Mouse (Mus musculus): ENCODE results near the gene Pecam1. TPM values are rescaled to one million over a fixed set of nuclear protein-coding genes. Genes with fewer than 3 reads are reported as not detected.
A peak's percentile ranks its signal among the peaks of the same experiment; 100 is the strongest.
"Not testable (repeated sequence)": the region's sequence is repeated elsewhere in the genome, so short reads cannot be mapped to it uniquely, and the experiment has no call there.

The Pecam1 gene
- polyA plus RNA-seq, 1 experiment from 2014 or later = 14.8 TPM

GRCm38 (mm10) chr11:106623629-106624028, 126.8 kb downstream of the Pecam1 start:
- H3K9me3 ChIP-seq = no peaks in the 10 kb centered on the region
- no peaks in the 10 kb centered on the region for H3K36me3 ChIP-seq (replicated peaks)
- H3K4me3 ChIP-seq (replicated peaks) = no peak overlapping the region
- H3K27me3 ChIP-seq = no peaks in the 10 kb centered on the region
- WGBS = 72% methylated on average over 2 of the region's 2 CpGs
- H3K4me2 ChIP-seq = no peak overlapping the region
- 0 out of 2 replicates have a peak, but pooled peaks cover 3% of the 10 kb centered on the region for H3K4me1 ChIP-seq
- ATAC-seq (ENCODE audit: low FRiP score) = no peak
- no peak overlapping the region for H3K9ac ChIP-seq
- H3K27ac ChIP-seq = no peak overlapping the region

DNA sequence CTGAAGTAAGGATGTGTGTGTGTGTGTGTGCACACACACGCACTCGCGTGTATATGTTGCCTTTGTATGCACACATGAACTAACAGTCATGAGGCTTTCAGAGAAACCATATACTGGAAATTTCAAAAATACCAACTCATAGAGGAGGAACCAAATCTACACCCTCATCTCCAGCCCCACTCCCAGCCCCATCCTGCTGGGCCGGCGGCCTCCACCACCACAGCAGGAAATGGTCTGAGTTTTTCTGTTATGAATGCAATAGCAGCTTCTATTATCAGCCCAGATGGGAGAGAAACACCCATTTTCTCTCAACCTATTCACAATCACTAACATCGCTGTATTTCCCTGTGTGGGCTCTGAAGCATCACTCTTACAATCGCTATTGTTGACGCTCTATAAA, 128.4 kb downstream of the Pecam1 start:
- Histone ChIP-seq H3K4me1 (0 out of 2 replicates have a peak, but pooled peaks cover 3% of the 10 kb centered on the region), H3K4me3 (replicated peaks) (no peak overlapping the region), H3K9ac (no peak overlapping the region), H3K27ac (no peak overlapping the region), H3K9me3 (no peaks in the 10 kb centered on the region), H3K36me3 (replicated peaks) (no peaks in the 10 kb centered on the region), H3K27me3 (no peaks in the 10 kb centered on the region), H3K4me2 (no peak overlapping the region)
- ATAC-seq (ENCODE audit: low FRiP score) = no peak
- 78% methylated on average over 8 of the region's 8 CpGs for WGBS

DNA sequence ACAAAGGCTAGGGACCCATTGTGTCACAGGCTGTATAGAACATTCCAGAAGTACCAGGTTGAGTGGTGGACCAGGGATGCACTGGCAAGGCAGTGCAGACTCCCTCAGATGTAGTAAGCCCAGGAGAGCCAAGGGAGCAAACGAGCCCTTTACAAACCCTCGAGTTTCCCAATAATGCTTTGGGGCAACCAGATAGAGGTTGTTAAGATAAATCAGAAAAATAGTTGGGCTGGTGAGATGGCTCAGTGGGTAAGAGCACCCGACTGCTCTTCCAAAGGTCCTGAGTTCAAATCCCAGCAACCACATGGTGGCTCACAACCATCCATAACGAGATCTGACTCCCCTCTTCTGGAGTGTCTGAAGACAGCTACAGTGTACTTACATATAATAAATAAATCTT, 131.7 kb downstream of the Pecam1 start:
- WGBS = 85% methylated on average over 4 of the region's 4 CpGs
- H3K4me2 ChIP-seq; H3K9me3 ChIP-seq; H3K4me3 ChIP-seq (replicated peaks); H3K27me3 ChIP-seq; ATAC-seq (ENCODE audit: low FRiP score); H3K9ac ChIP-seq; H3K4me1 ChIP-seq; H3K27ac ChIP-seq; H3K36me3 ChIP-seq (replicated peaks): not testable (repeated sequence)

- Histone ChIP-seq H3K27ac (no peak overlapping the region), H3K9me3 (no peaks in the 10 kb centered on the region), H3K4me2 (no peak overlapping the region), H3K4me3 (replicated peaks) (no peak overlapping the region), H3K9ac (no peak overlapping the region), H3K4me1 (peaks cover 7% of the 10 kb centered on the region; the same call in 1 of the 2 replicates), H3K36me3 (replicated peaks) (no peaks in the 10 kb centered on the region), H3K27me3 (no peaks in the 10 kb centered on the region)
- WGBS = 84% methylated on average over 13 of the region's 13 CpGs
- no peak for ATAC-seq (ENCODE audit: low FRiP score)
These were observed 132.4 kb downstream of the Pecam1 start for GRCm38 (mm10) chr11:106617821-106618580.

GRCm38 (mm10) chr11:106615561-106615960, 134.9 kb downstream of the Pecam1 start:
- ATAC-seq (ENCODE audit: low FRiP score) = no peak
- Histone ChIP-seq H3K27ac (no peak overlapping the region), H3K27me3 (peaks cover 9% of the 10 kb centered on the region), H3K4me2 (no peak overlapping the region), H3K9ac (no peak overlapping the region), H3K9me3 (no peaks in the 10 kb centered on the region), H3K4me1 (peaks cover 14% of the 10 kb centered on the region), H3K4me3 (replicated peaks) (no peak overlapping the region), H3K36me3 (replicated peaks) (no peaks in the 10 kb centered on the region)
- WGBS = 81% methylated on average over 4 of the region's 4 CpGs

GRCm38 (mm10) chr11:106614339-106614645, 136.1 kb downstream of the Pecam1 start:
- H3K4me2 ChIP-seq = no peak overlapping the region
- H3K4me1 ChIP-seq = peaks cover 17% of the 10 kb centered on the region
- peaks cover 9% of the 10 kb centered on the region for H3K27me3 ChIP-seq
- H3K4me3 ChIP-seq (replicated peaks) = no peak overlapping the region
- H3K27ac ChIP-seq = no peak overlapping the region
- 85% methylated on average over 4 of the region's 4 CpGs for WGBS
- H3K9me3 ChIP-seq = no peaks in the 10 kb centered on the region
- H3K9ac ChIP-seq = no peak overlapping the region
- no peaks in the 10 kb centered on the region for H3K36me3 ChIP-seq (replicated peaks)
- ATAC-seq (ENCODE audit: low FRiP score) = no peak

GRCm38 (mm10) chr11:106613638-106614338, 136.6 kb downstream of the Pecam1 start:
- Histone ChIP-seq H3K9ac (0 out of 2 replicates have a peak overlapping the region, but pooled peaks have one; percentile 88), H3K4me1 (peaks cover 17% of the 10 kb centered on the region), H3K36me3 (replicated peaks) (no peaks in the 10 kb centered on the region), H3K4me3 (replicated peaks) (peak overlapping the region; percentile 88), H3K27me3 (peaks cover 9% of the 10 kb centered on the region), H3K27ac (no peak overlapping the region), H3K4me2 (peak overlapping the region; percentile 95), H3K9me3 (no peaks in the 10 kb centered on the region)
- no peak for ATAC-seq (ENCODE audit: low FRiP score)
- 59% methylated on average over 15 of the region's 15 CpGs for WGBS

GRCm38 (mm10) chr11:106612961-106613637, 137.3 kb downstream of the Pecam1 start, which contains the start of gene Tex2:
Tex2 (minus strand) TSS chr11:106613423.
- peak within 1 kb of the TSS; percentile 88 for H3K9ac ChIP-seq
- peak; percentile 98 for ATAC-seq (ENCODE audit: low FRiP score)
- H3K27ac ChIP-seq = peak within 1 kb of the TSS; percentile 75
- H3K4me2 ChIP-seq = peak within 1 kb of the TSS; percentile 95
- peak within 1 kb of the TSS; percentile 88 for H3K4me3 ChIP-seq (replicated peaks)
- no peaks in the 10 kb centered on the region for H3K36me3 ChIP-seq (replicated peaks)
- peaks cover 9% of the 10 kb centered on the region for H3K27me3 ChIP-seq
- peaks cover 17% of the 10 kb centered on the region for H3K4me1 ChIP-seq
- H3K9me3 ChIP-seq = no peaks in the 10 kb centered on the region
- under 1% methylated on average over 45 of the region's 45 CpGs for WGBS

DNA sequence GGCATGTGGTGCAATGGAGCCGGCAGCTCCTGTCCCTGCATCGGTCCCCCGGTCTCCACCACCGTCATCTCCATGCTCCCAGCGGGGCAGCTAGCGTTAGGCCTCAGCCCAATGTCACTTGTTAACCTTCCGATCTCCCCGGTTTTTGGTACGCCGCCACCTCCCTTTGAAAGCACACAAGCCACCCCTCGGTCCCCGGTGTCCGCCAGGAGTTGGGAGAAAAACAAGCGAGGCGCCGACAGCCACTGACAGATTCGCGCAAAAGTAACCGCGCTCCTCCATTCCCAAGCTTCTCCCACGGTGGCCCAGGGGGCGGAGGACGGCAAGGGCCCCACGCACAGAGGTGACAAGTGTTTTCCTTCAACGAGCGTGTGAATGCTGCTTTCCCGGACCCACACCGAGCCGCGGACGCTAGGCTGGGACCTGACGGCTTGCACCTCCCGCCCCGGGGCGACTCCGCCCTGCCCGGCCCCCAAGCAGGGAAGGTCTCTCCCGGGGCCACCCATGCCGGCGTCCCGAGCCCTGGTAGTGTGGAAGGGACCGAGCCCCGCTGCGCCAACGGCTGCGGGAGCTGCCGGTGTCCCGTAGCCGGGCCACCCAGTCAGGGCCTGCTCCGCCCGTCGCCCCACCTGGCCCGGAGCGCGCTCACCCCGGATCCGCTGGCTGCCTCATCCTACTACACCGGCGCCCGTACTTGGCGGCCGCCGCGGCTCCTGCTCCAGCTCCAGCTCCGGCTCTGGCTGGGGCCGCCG, 138.0 kb downstream of the Pecam1 start:
- H3K9me3 ChIP-seq = no peaks in the 10 kb centered on the region
- WGBS = under 1% methylated on average over 59 of the region's 67 CpGs
- ATAC-seq (ENCODE audit: low FRiP score) = no peak

DNA sequence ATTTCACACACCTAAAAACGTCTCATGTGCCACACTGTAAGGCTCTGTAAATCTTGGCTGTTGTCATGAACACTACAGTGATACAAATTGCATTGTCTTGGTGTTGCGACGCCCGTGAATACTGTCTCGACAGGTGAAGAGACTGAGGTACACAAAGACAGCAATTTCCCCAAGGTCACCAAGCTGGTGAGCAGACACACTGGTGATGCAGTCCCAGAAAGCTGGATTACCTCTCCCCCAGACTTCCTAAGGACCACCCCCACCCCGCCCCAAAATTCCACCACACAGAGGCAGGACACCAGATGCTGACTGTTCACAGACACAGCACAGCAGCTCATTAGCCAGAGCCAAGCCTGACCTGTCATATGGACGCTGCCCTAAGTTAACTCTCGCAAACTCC, 140.7 kb downstream of the Pecam1 start:
- Histone ChIP-seq H3K27ac (no peak overlapping the region), H3K9me3 (no peaks in the 10 kb centered on the region), H3K36me3 (replicated peaks) (no peaks in the 10 kb centered on the region), H3K4me3 (replicated peaks) (no peak overlapping the region), H3K27me3 (peaks cover 9% of the 10 kb centered on the region), H3K4me2 (no peak overlapping the region), H3K9ac (no peak overlapping the region), H3K4me1 (peaks cover 26% of the 10 kb centered on the region)
- 76% methylated on average over 8 of the region's 8 CpGs for WGBS
- ATAC-seq (ENCODE audit: low FRiP score) = no peak

More for the DNA sequence above, 138.0 kb downstream of the Pecam1 start:
- Histone ChIP-seq H3K4me2 (peak overlapping the region; percentile 95), H3K9ac (peak overlapping the region; percentile 88), H3K4me1 (peaks cover 17% of the 10 kb centered on the region), H3K27me3 (peaks cover 9% of the 10 kb centered on the region), H3K36me3 (replicated peaks) (no peaks in the 10 kb centered on the region), H3K27ac (peak overlapping the region; percentile 75), H3K4me3 (replicated peaks) (peak overlapping the region; percentile 88)

DNA sequence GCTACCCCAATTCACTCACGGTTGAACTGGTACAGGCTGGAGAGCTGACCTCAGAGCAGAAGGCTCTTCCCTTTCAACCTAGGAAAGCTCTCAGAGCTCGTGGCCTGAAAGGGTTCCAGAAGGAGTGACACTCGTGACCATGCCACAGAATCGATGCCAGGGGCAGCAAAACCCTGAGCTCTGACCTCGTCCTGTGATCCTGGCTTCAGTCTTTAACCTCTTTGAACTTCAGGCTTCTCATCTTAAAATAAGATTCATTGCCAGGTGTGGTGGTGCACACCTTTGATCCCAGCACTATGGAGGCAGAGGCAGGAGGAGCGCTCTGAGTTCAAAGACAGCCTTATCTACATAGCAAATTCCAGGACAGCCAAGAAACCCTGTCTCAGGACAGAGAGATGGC, 143.1 kb downstream of the Pecam1 start:
- ATAC-seq (ENCODE audit: low FRiP score) = no peak
- 62% methylated on average over 6 of the region's 6 CpGs for WGBS

DNA sequence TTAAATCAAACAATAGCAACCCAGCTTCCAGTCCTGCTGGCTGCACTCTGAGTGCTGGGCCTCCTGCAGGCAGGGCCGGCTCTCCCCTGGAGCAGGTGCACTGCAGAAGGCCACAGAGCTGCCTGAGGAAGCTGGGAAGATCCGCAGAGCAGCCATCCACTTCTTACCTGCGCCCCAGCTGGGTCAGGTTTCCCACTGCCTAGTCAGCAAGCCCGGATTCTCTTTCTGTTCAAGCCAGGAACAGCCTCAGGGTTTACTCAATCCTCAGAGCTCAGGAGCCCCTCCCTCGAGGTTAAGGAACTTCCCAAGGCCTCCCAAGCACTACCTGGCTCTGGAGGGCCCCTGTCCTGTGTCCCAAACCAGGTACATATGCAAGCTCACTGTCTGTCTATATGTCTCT, 144.4 kb downstream of the Pecam1 start:
- no peak overlapping the region for H3K9ac ChIP-seq
- H3K4me3 ChIP-seq (replicated peaks) = no peak overlapping the region
- WGBS = 40% methylated on average over 5 of the region's 5 CpGs
- H3K4me1 ChIP-seq = peaks cover 14% of the 10 kb centered on the region
- H3K9me3 ChIP-seq = no peaks in the 10 kb centered on the region
- H3K27me3 ChIP-seq = peaks cover 2% of the 10 kb centered on the region; the same call in 1 of the 2 replicates
- no peak overlapping the region for H3K4me2 ChIP-seq
- no peaks in the 10 kb centered on the region for H3K36me3 ChIP-seq (replicated peaks)
- no peak for ATAC-seq (ENCODE audit: low FRiP score)
- H3K27ac ChIP-seq = no peak overlapping the region

More for the DNA sequence above, 143.1 kb downstream of the Pecam1 start:
- Histone ChIP-seq H3K27ac (no peak overlapping the region), H3K4me3 (replicated peaks) (no peak overlapping the region), H3K9ac (no peak overlapping the region), H3K27me3 (peaks cover 9% of the 10 kb centered on the region), H3K4me2 (no peak overlapping the region), H3K36me3 (replicated peaks) (no peaks in the 10 kb centered on the region), H3K4me1 (peaks cover 24% of the 10 kb centered on the region), H3K9me3 (no peaks in the 10 kb centered on the region)
